Mouse (Mus musculus) neural tube, embryonic 13.5 days (tissue): ENCODE results near the gene St8sia2. TPM values are rescaled to one million over a fixed set of nuclear protein-coding genes. Genes with fewer than 3 reads are reported as not detected.

Experiments used
- ATAC-seq: fragments of 200-750 bp; cut with Nextera tagmentation; 2 replicates; pipeline ENCODE4 v1.8.0; 2017; ENCODE audit warnings: low read depth, mild to moderate bottlenecking, moderate TSS enrichment, moderate library complexity
- H3K27ac ChIP-seq: fragments of 300-500 bp; sonication (generic); replicated peaks from 2 replicates; pipeline ENCODE4 v1.5.1; 2015; ENCODE audit warnings: moderate library complexity, mild to moderate bottlenecking, inconsistent platforms
- H3K27me3 ChIP-seq: fragments of 300-500 bp; sonication (generic); 2 replicates; pipeline ENCODE4 v1.6.1; 2015; ENCODE audit warnings: mild to moderate bottlenecking, inconsistent platforms
- H3K36me3 ChIP-seq: fragments of 300-500 bp; sonication (generic); 2 replicates; pipeline ENCODE4 v1.6.1; 2015; ENCODE audit warnings: mild to moderate bottlenecking, inconsistent platforms
- H3K4me1 ChIP-seq: fragments of 300-500 bp; sonication (generic); replicated peaks from 2 replicates; pipeline ENCODE4 v1.6.1; 2015; ENCODE audit warnings: inconsistent platforms
- H3K4me2 ChIP-seq: fragments of 300-500 bp; sonication (generic); 2 replicates; pipeline ENCODE4 v1.6.1; 2015; ENCODE audit warnings: inconsistent platforms, mild to moderate bottlenecking, moderate library complexity
- H3K4me3 ChIP-seq: fragments of 300-500 bp; sonication (generic); 2 replicates; pipeline ENCODE4 v1.5.1; 2015; ENCODE audit warnings: mild to moderate bottlenecking, inconsistent platforms
- H3K9ac ChIP-seq: fragments of 300-500 bp; sonication (generic); 2 replicates; pipeline ENCODE4 v1.6.1; 2015; ENCODE audit warnings: moderate library complexity, mild to moderate bottlenecking, inconsistent platforms
- H3K9me3 ChIP-seq: fragments of 300-500 bp; sonication (generic); 2 replicates; pipeline ENCODE4 v1.6.1; 2016; ENCODE audit warnings: inconsistent platforms
- WGBS: fragments of 180-500 bp; shearing (Covaris S2); methylation state at CpG from one replicate; pipeline ENCODE4 v1.1.7; 2015; 5-methylcytosine and 5-hydroxymethylcytosine counted together
- polyA plus RNA-seq: library from polyadenylated mRNA; unstranded; fragments of >200 nt; fragmentation: Nextera tagmentation; extraction: Ambion mirVana; gene quantifications from 2 replicates; pipeline ENCODE4 v1.2.1, GENCODE M21; 2015

St8sia2 gene
- polyA plus RNA-seq, 1 experiment from 2014 or later: 63.6 TPM

GRCm38 (mm10) chr7:73954441-73954840, 59.0 kb downstream of the St8sia2 start:
- H3K4me1 ChIP-seq: peaks cover 20% of the 10 kb centered on the region
- peak overlapping the region; percentile 52 for H3K27ac ChIP-seq
- peak; percentile 66 for ATAC-seq
- H3K4me3 ChIP-seq: no peak overlapping the region
- H3K27me3 ChIP-seq: no peaks in the 10 kb centered on the region
- H3K9ac ChIP-seq: no peak overlapping the region
- WGBS: 42% methylated on average over 5 of the region's 5 CpGs
- no peaks in the 10 kb centered on the region for H3K9me3 ChIP-seq
- H3K36me3 ChIP-seq: peaks cover 99% of the 10 kb centered on the region
- H3K4me2 ChIP-seq: no peak overlapping the region

- Histone ChIP-seq H3K27me3 (no peaks in the 10 kb centered on the region), H3K9ac (no peak overlapping the region), H3K4me1 (peaks cover 20% of the 10 kb centered on the region), H3K27ac (no peak overlapping the region), H3K4me3 (no peak overlapping the region), H3K9me3 (no peaks in the 10 kb centered on the region), H3K36me3 (peaks cover 96% of the 10 kb centered on the region), H3K4me2 (no peak overlapping the region)
- ATAC-seq: no peak
- WGBS: 96% methylated on average over 4 of the region's 4 CpGs
Measured at GRCm38 (mm10) chr7:73953131-73953530, 60.4 kb downstream of the St8sia2 start.

- Histone ChIP-seq H3K27ac (peak overlapping the region; percentile 78), H3K4me3 (no peak overlapping the region), H3K9ac (no peak overlapping the region), H3K27me3 (no peaks in the 10 kb centered on the region), H3K9me3 (no peaks in the 10 kb centered on the region), H3K4me1 (peaks cover 45% of the 10 kb centered on the region), H3K4me2 (no peak overlapping the region), H3K36me3 (peaks cover 64% of the 10 kb centered on the region)
- 43% methylated on average over 4 of the region's 4 CpGs for WGBS
- peak; percentile 37; the same call in 1 of the 2 replicates for ATAC-seq
Measured at GRCm38 (mm10) chr7:73941640-73942039, 71.8 kb downstream of the St8sia2 start.

- H3K4me3 ChIP-seq: no peak overlapping the region
- H3K9me3 ChIP-seq: no peaks in the 10 kb centered on the region
- no peak for ATAC-seq
- no peak overlapping the region for H3K4me2 ChIP-seq
- peak overlapping the region; percentile 82 for H3K27ac ChIP-seq
- no peak overlapping the region for H3K9ac ChIP-seq
- WGBS: 78% methylated on average over 8 of the region's 8 CpGs
- peaks cover 48% of the 10 kb centered on the region for H3K4me1 ChIP-seq
- H3K27me3 ChIP-seq: no peaks in the 10 kb centered on the region
- peaks cover 40% of the 10 kb centered on the region for H3K36me3 ChIP-seq
Measured at GRCm38 (mm10) chr7:73939236-73939635, 74.3 kb downstream of the St8sia2 start.

GRCm38 (mm10) chr7:73938046-73938810, 75.3 kb downstream of the St8sia2 start:
- H3K27ac ChIP-seq: peak overlapping the region; percentile 82
- peaks cover 48% of the 10 kb centered on the region for H3K4me1 ChIP-seq
- no peaks in the 10 kb centered on the region for H3K27me3 ChIP-seq
- no peak overlapping the region for H3K4me2 ChIP-seq
- whole genome bisulfite sequencing: 16% methylated on average over 7 of the region's 7 CpGs
- no peak overlapping the region for H3K9ac ChIP-seq
- no peak overlapping the region for H3K4me3 ChIP-seq
- ATAC-seq: peak; percentile 68; the same call in 1 of the 2 replicates
- peaks cover 30% of the 10 kb centered on the region for H3K36me3 ChIP-seq
- no peaks in the 10 kb centered on the region for H3K9me3 ChIP-seq

- 38% methylated on average over 3 of the region's 3 CpGs for WGBS
- H3K4me3 ChIP-seq: no peak overlapping the region
- H3K4me1 ChIP-seq: peaks cover 31% of the 10 kb centered on the region
- no peak overlapping the region for H3K27ac ChIP-seq
- no peak for ATAC-seq
- H3K4me2 ChIP-seq: no peak overlapping the region
- no peaks in the 10 kb centered on the region for H3K9me3 ChIP-seq
- peaks cover 14% of the 10 kb centered on the region for H3K36me3 ChIP-seq
- no peaks in the 10 kb centered on the region for H3K27me3 ChIP-seq
- no peak overlapping the region for H3K9ac ChIP-seq
Measured at GRCm38 (mm10) chr7:73936119-73936518, 77.4 kb downstream of the St8sia2 start.

GRCm38 (mm10) chr7:73935703-73936102, 77.8 kb downstream of the St8sia2 start:
- 60% methylated on average over 2 of the region's 2 CpGs for WGBS

GRCm38 (mm10) chr7:73933036-73933435, 80.5 kb downstream of the St8sia2 start:
- H3K9me3 ChIP-seq: no peaks in the 10 kb centered on the region
- ATAC-seq: no peak
- no peak overlapping the region for H3K9ac ChIP-seq
- no peak overlapping the region for H3K27ac ChIP-seq
- H3K4me2 ChIP-seq: no peak overlapping the region
- H3K36me3 ChIP-seq: no peaks in the 10 kb centered on the region
- 82% methylated on average over 3 of the region's 3 CpGs for WGBS
- no peaks in the 10 kb centered on the region for H3K27me3 ChIP-seq
- no peak overlapping the region for H3K4me3 ChIP-seq
- H3K4me1 ChIP-seq: peaks cover 7% of the 10 kb centered on the region

More at GRCm38 (mm10) chr7:73935703-73936102, 77.8 kb downstream of the St8sia2 start:
- Histone ChIP-seq H3K36me3 (peaks cover 14% of the 10 kb centered on the region), H3K4me2 (no peak overlapping the region), H3K27ac (no peak overlapping the region), H3K4me3 (no peak overlapping the region), H3K9me3 (no peaks in the 10 kb centered on the region), H3K9ac (no peak overlapping the region), H3K4me1 (peaks cover 27% of the 10 kb centered on the region), H3K27me3 (no peaks in the 10 kb centered on the region)
- no peak for ATAC-seq

- no peak overlapping the region for H3K4me3 ChIP-seq
- no peak for ATAC-seq
Measured at GRCm38 (mm10) chr7:73920921-73921485, 92.5 kb downstream of the St8sia2 start.

GRCm38 (mm10) chr7:73917633-73918311, 95.7 kb downstream of the St8sia2 start:
- WGBS: 22% methylated on average over 9 of the region's 9 CpGs
- H3K4me3 ChIP-seq: no peak overlapping the region
- no peaks in the 10 kb centered on the region for H3K9me3 ChIP-seq
- ATAC-seq: peak; percentile 81
- H3K36me3 ChIP-seq: no peaks in the 10 kb centered on the region
- no peak overlapping the region for H3K9ac ChIP-seq
- H3K27ac ChIP-seq: peak overlapping the region; percentile 79
- H3K4me1 ChIP-seq: peaks cover 54% of the 10 kb centered on the region
- H3K27me3 ChIP-seq: no peaks in the 10 kb centered on the region
- no peak overlapping the region for H3K4me2 ChIP-seq

More at GRCm38 (mm10) chr7:73920921-73921485, 92.5 kb downstream of the St8sia2 start:
- WGBS: 39% methylated on average over 16 of the region's 16 CpGs
- Histone ChIP-seq H3K27ac (0 out of 2 replicates have a peak overlapping the region, but pooled peaks have one; percentile 10), H3K9ac (no peak overlapping the region), H3K9me3 (no peaks in the 10 kb centered on the region), H3K36me3 (no peaks in the 10 kb centered on the region), H3K4me1 (peaks cover 49% of the 10 kb centered on the region), H3K27me3 (no peaks in the 10 kb centered on the region), H3K4me2 (0 out of 2 replicates have a peak overlapping the region, but pooled peaks have one; percentile 9)

- Histone ChIP-seq H3K9ac (no peak overlapping the region), H3K27me3 (no peaks in the 10 kb centered on the region), H3K4me3 (no peak overlapping the region), H3K4me2 (no peak overlapping the region), H3K27ac (no peak overlapping the region), H3K9me3 (no peaks in the 10 kb centered on the region), H3K4me1 (peaks cover 36% of the 10 kb centered on the region), H3K36me3 (no peaks in the 10 kb centered on the region)
- 51% methylated on average over 4 of the region's 4 CpGs for WGBS
- no peak for ATAC-seq
Measured at GRCm38 (mm10) chr7:73911899-73912298, 101.6 kb downstream of the St8sia2 start.

GRCm38 (mm10) chr7:73910843-73911242, 102.6 kb downstream of the St8sia2 start:
- ATAC-seq: no peak
- 91% methylated on average over 4 of the region's 4 CpGs for WGBS
- no peak overlapping the region for H3K9ac ChIP-seq

More at GRCm38 (mm10) chr7:73910843-73911242, 102.6 kb downstream of the St8sia2 start:
- no peak overlapping the region for H3K27ac ChIP-seq
- no peak overlapping the region for H3K4me2 ChIP-seq
- H3K4me3 ChIP-seq: no peak overlapping the region
- no peaks in the 10 kb centered on the region for H3K36me3 ChIP-seq
- peaks cover 27% of the 10 kb centered on the region for H3K4me1 ChIP-seq
- no peaks in the 10 kb centered on the region for H3K27me3 ChIP-seq
- no peaks in the 10 kb centered on the region for H3K9me3 ChIP-seq
